Mouse (Mus musculus) forebrain, postnatal 0 days (tissue): ENCODE results near the gene Ttc7. TPM values are rescaled to one million over a fixed set of nuclear protein-coding genes. Genes with fewer than 3 reads are reported as not detected.

Experiments
- ATAC-seq: fragments of 200-750 bp; cut with Nextera tagmentation; 2 replicates; pipeline ENCODE4 v1.8.0; 2017; ENCODE audit warnings: mild to moderate bottlenecking, moderate library complexity
- DNase-seq: peaks from one replicate; pipeline ENCODE4 v3.0.0-alpha.2; 2015
- H3K27ac ChIP-seq: fragments of 300-500 bp; sonication (generic); 2 replicates; pipeline ENCODE4 v1.5.1; 2014; ENCODE audit warnings: low read depth, mild to moderate bottlenecking, antibody characterized with exemption, low read length, moderate library complexity, mixed read lengths
- H3K27me3 ChIP-seq: fragments of 300-500 bp; sonication (generic); 2 replicates; pipeline ENCODE4 v1.6.1; 2014; ENCODE audit warnings: mild to moderate bottlenecking, low read length, mixed read lengths; ENCODE audit not compliant: insufficient read depth
- H3K36me3 ChIP-seq: fragments of 300-500 bp; sonication (generic); 2 replicates; pipeline ENCODE4 v1.6.1; 2014; ENCODE audit warnings: mild to moderate bottlenecking, moderate library complexity; ENCODE audit not compliant: insufficient read depth
- H3K4me1 ChIP-seq: fragments of 300-500 bp; sonication (generic); 2 replicates; pipeline ENCODE4 v1.6.1; 2014; ENCODE audit warnings: antibody characterized with exemption; ENCODE audit not compliant: insufficient read depth
- H3K4me2 ChIP-seq: fragments of 300-500 bp; sonication (generic); 2 replicates; pipeline ENCODE4 v1.6.1; 2014; ENCODE audit warnings: low read depth, mild to moderate bottlenecking, moderate library complexity
- H3K4me3 ChIP-seq: fragments of 300-500 bp; sonication (generic); 2 replicates; pipeline ENCODE4 v1.5.1; 2014; ENCODE audit warnings: low read depth, low read length, mixed read lengths
- H3K9ac ChIP-seq: fragments of 300-500 bp; sonication (generic); 2 replicates; pipeline ENCODE4 v1.6.1; 2014; ENCODE audit warnings: mild to moderate bottlenecking
- H3K9me3 ChIP-seq: fragments of 300-500 bp; sonication (generic); 2 replicates; pipeline ENCODE4 v1.6.1; 2016; ENCODE audit warnings: low read length
- CTCF ChIP-seq: sonication (generic); IDR thresholded peaks from 2 replicates; pipeline ENCODE4 v1.5.1; 2016; ENCODE audit warnings: antibody characterized with exemption, control low read depth, low read depth
- WGBS: fragments of 180-500 bp; shearing (Covaris S2); extraction: QIAGEN DNeasy Blood & Tissue Kit; methylation state at CpG from one replicate; pipeline ENCODE4 v1.1.7; 2014; 5-methylcytosine and 5-hydroxymethylcytosine counted together
- polyA plus RNA-seq: library from polyadenylated mRNA; unstranded; fragments of >200 nt; fragmentation: Nextera tagmentation; extraction: Ambion mirVana; gene quantifications from 2 replicates; pipeline ENCODE4 v1.2.1, GENCODE M21; 2015
- total RNA-seq: library from RNA; depleted of rRNA; stranded (reverse); fragments of >200 nt; gene quantifications from 2 replicates; pipeline ENCODE4 v1.2.3, GENCODE M21; 2014

Ttc7 gene
- total and polyA plus RNA-seq, 2 experiments from 2014 or later = 6.1 to 7.5 TPM

GRCm38 (mm10) chr17:87355456-87355855 is 72.8 kb downstream of the Ttc7 start:
- Histone ChIP-seq H3K4me2 (no peak overlapping the region), H3K27me3 (no peaks in the 10 kb centered on the region), H3K27ac (no peak overlapping the region), H3K9ac (no peak overlapping the region), H3K4me1 (no peaks in the 10 kb centered on the region), H3K9me3 (no peaks in the 10 kb centered on the region), H3K4me3 (no peak overlapping the region), H3K36me3 (no peaks in the 10 kb centered on the region)
- DNase-seq = no peak
- ATAC-seq = no peak
- 92% methylated on average over 8 of the region's 8 CpGs for WGBS
- TF ChIP-seq CTCF = no peak

- 89% methylated on average over 5 of the region's 5 CpGs for WGBS
- no peaks in the 10 kb centered on the region for H3K36me3 ChIP-seq
- 0 out of 2 replicates have a peak, but pooled peaks cover 1% of the 10 kb centered on the region for H3K4me1 ChIP-seq
- no peaks in the 10 kb centered on the region for H3K9me3 ChIP-seq
- H3K27me3 ChIP-seq = no peaks in the 10 kb centered on the region
- TF ChIP-seq CTCF = no peak
- no peak overlapping the region for H3K27ac ChIP-seq
- DNase-seq (no peak), ATAC-seq (no peak)
- no peak overlapping the region for H3K4me2 ChIP-seq
- no peak overlapping the region for H3K9ac ChIP-seq
- H3K4me3 ChIP-seq = no peak overlapping the region
Observed at GRCm38 (mm10) chr17:87356261-87356660, 73.6 kb downstream of the Ttc7 start.

GRCm38 (mm10) chr17:87357506-87357905 is 74.8 kb downstream of the Ttc7 start:
- ATAC-seq (no peak), DNase-seq (no peak)
- TF ChIP-seq CTCF = no peak
- H3K4me3 ChIP-seq = no peak overlapping the region
- H3K27ac ChIP-seq = no peak overlapping the region
- 84% methylated on average over 9 of the region's 9 CpGs for WGBS
- H3K9ac ChIP-seq = no peak overlapping the region
- 0 out of 2 replicates have a peak, but pooled peaks cover 3% of the 10 kb centered on the region for H3K4me1 ChIP-seq
- no peaks in the 10 kb centered on the region for H3K36me3 ChIP-seq
- H3K27me3 ChIP-seq = no peaks in the 10 kb centered on the region
- no peak overlapping the region for H3K4me2 ChIP-seq
- H3K9me3 ChIP-seq = no peaks in the 10 kb centered on the region

- DNase-seq (peak; percentile 33), ATAC-seq (peak; percentile 48)
- Histone ChIP-seq H3K4me2 (no peak overlapping the region), H3K36me3 (no peaks in the 10 kb centered on the region), H3K9me3 (no peaks in the 10 kb centered on the region), H3K27ac (no peak overlapping the region), H3K9ac (no peak overlapping the region), H3K4me3 (no peak overlapping the region), H3K4me1 (0 out of 2 replicates have a peak, but pooled peaks cover 3% of the 10 kb centered on the region), H3K27me3 (no peaks in the 10 kb centered on the region)
- 37% methylated on average over 3 of the region's 3 CpGs for WGBS
- TF ChIP-seq CTCF = no peak
Observed at GRCm38 (mm10) chr17:87361132-87361531, 78.4 kb downstream of the Ttc7 start.

- Histone ChIP-seq H3K4me1 (peaks cover 12% of the 10 kb centered on the region; the same call in 1 of the 2 replicates), H3K27ac (no peak overlapping the region), H3K4me3 (no peak overlapping the region), H3K9ac (no peak overlapping the region), H3K27me3 (no peaks in the 10 kb centered on the region), H3K9me3 (no peaks in the 10 kb centered on the region), H3K4me2 (no peak overlapping the region), H3K36me3 (no peaks in the 10 kb centered on the region)
- DNase-seq = no peak
- 86% methylated on average over 15 of the region's 15 CpGs for WGBS
- ATAC-seq = no peak
- no peak for TF ChIP-seq CTCF
Observed at GRCm38 (mm10) chr17:87364108-87364507, 81.4 kb downstream of the Ttc7 start.

- DNase-seq (no peak), ATAC-seq (no peak)
- H3K4me2 ChIP-seq = no peak overlapping the region
- H3K4me1 ChIP-seq = peaks cover 17% of the 10 kb centered on the region
- H3K36me3 ChIP-seq = no peaks in the 10 kb centered on the region
- no peak for TF ChIP-seq CTCF
- no peak overlapping the region for H3K27ac ChIP-seq
- no peak overlapping the region for H3K4me3 ChIP-seq
- H3K27me3 ChIP-seq = no peaks in the 10 kb centered on the region
- H3K9ac ChIP-seq = no peak overlapping the region
- 84% methylated on average over 8 of the region's 8 CpGs for WGBS
- no peaks in the 10 kb centered on the region for H3K9me3 ChIP-seq
Observed at GRCm38 (mm10) chr17:87365268-87365667, 82.6 kb downstream of the Ttc7 start.

GRCm38 (mm10) chr17:87366520-87366919 is 83.8 kb downstream of the Ttc7 start:
- H3K4me1 ChIP-seq = peaks cover 13% of the 10 kb centered on the region
- no peak for TF ChIP-seq CTCF
- H3K36me3 ChIP-seq = no peaks in the 10 kb centered on the region

More at GRCm38 (mm10) chr17:87366520-87366919, 83.8 kb downstream of the Ttc7 start:
- H3K4me2 ChIP-seq = no peak overlapping the region
- no peaks in the 10 kb centered on the region for H3K27me3 ChIP-seq
- no peaks in the 10 kb centered on the region for H3K9me3 ChIP-seq
- no peak overlapping the region for H3K27ac ChIP-seq
- 28% methylated on average over 2 of the region's 2 CpGs for WGBS
- ATAC-seq (no peak), DNase-seq (no peak)
- no peak overlapping the region for H3K9ac ChIP-seq
- no peak overlapping the region for H3K4me3 ChIP-seq
